Mouse (Mus musculus) C2C12 (cell line): ENCODE measurements at regions not wholly inside any gene's neighbourhood (a gene's known extent, or its start where the extent isn't known, plus 50 kb on each side); places are given as distances from the start of the nearest gene placed in this dataset.

Experiments
- H3K27me3 ChIP-seq: one replicate; pipeline ENCODE4 v1.6.1; 2011; ENCODE audit not compliant: control insufficient read depth, insufficient read depth, insufficient read length
- H3K36me3 ChIP-seq: one replicate; pipeline ENCODE4 v1.6.1; 2011; ENCODE audit not compliant: control insufficient read depth, insufficient read depth
- H3K4me3 ChIP-seq: one replicate; pipeline ENCODE4 v1.5.1; 2011; ENCODE audit warnings: mild to moderate bottlenecking, control low read depth; ENCODE audit not compliant: poor library complexity, insufficient read depth, severe bottlenecking
- H3K79me2 ChIP-seq: one replicate; pipeline ENCODE4 v1.6.1; 2011; ENCODE audit not compliant: control insufficient read depth, insufficient read depth
- H3K79me3 ChIP-seq: one replicate; pipeline ENCODE4 v1.6.1; 2011; ENCODE audit warnings: low read depth, control low read depth
- H3ac ChIP-seq: one replicate; pipeline ENCODE3; 2011; ENCODE audit warnings: low read depth; ENCODE audit not compliant: control insufficient read depth, insufficient read length
- CEBPB ChIP-seq: IDR thresholded peaks from one replicate; pipeline ENCODE4 v1.6.1; 2011; ENCODE audit warnings: low read depth, mild to moderate bottlenecking, control low read depth, moderate library complexity
- CTCF ChIP-seq: IDR thresholded peaks from one replicate; pipeline ENCODE4 v1.5.1; 2011; ENCODE audit not compliant: control insufficient read depth, insufficient read depth, insufficient read length
- FOSL1 ChIP-seq: IDR thresholded peaks from one replicate; pipeline ENCODE4 v1.8.0; 2011; ENCODE audit warnings: mild to moderate bottlenecking, low read length; ENCODE audit not compliant: poor library complexity, insufficient read depth, severe bottlenecking
- MAX ChIP-seq: IDR thresholded peaks from one replicate; pipeline ENCODE4 v1.6.1; 2011; ENCODE audit warnings: mild to moderate bottlenecking, control low read depth
- MYOD1 ChIP-seq: IDR thresholded peaks from one replicate; pipeline ENCODE4 v1.6.1; 2011; ENCODE audit warnings: low read depth; ENCODE audit not compliant: control insufficient read depth, insufficient read length
- MYOG ChIP-seq: IDR thresholded peaks from one replicate; pipeline ENCODE4 v1.6.1; 2011; ENCODE audit not compliant: control insufficient read depth, insufficient read length; ENCODE audit errors: extremely low read depth
- USF1 ChIP-seq: IDR thresholded peaks from one replicate; pipeline ENCODE4 v1.6.1; 2011; ENCODE audit warnings: low read depth, mild to moderate bottlenecking, control low read depth, moderate library complexity

DNA sequence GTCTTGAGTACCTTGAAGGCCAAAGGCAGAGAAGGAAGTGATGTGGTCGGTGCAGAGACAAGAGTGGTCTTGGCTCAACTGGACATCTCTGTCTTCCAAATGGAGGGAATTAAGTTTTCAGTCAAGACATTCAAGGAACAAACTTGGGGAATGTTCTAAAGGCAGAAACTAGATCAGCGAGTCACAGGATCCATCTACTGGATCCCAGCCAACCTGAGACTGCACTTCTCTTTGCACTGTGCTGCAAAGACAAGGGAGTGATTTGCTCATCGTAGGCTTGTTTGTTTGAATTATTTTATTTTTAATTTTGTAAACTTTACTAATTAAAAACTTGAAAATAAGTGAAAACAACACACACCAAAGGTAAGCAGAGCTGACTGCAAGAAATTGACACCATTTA, 875.8 kb downstream of the Zfp704 start:
- no peaks in the 10 kb centered on the region for H3K79me3 ChIP-seq
- TF ChIP-seq CTCF, result no peak
- no peak for TF ChIP-seq MYOG
- no peak for TF ChIP-seq CEBPB
- TF ChIP-seq FOSL1, result no peak
- TF ChIP-seq MYOD1, result no peak
- TF ChIP-seq USF1, result no peak
- H3K27me3 ChIP-seq, result no peaks in the 10 kb centered on the region
- no peaks in the 10 kb centered on the region for H3K79me2 ChIP-seq
- H3ac ChIP-seq, result no peak overlapping the region
- H3K36me3 ChIP-seq, result no peaks in the 10 kb centered on the region
- no peak overlapping the region for H3K4me3 ChIP-seq

DNA sequence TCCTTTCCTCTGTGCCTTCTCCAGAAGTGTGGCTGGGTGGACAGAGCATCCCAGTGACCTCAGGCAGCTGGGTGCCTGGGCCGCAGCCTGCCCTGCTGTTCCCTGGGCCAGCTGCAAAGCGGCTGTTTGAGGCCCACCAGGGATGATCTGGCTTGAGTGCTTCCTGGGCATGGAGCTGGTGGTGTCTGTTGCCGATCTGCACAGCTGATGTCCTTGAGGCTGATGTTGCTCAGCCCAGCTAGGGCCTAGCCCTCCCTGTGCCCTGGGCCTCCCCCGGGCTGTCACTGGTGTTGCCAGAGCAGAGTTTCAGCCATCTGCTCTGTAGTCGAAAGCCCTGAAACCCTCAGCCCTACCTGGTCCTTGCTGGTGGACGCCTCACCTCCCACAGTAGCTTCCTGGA, 878.5 kb downstream of the Zfp704 start:
- Histone ChIP-seq H3ac (no peak overlapping the region), H3K4me3 (no peak overlapping the region), H3K79me2 (no peaks in the 10 kb centered on the region), H3K79me3 (no peaks in the 10 kb centered on the region), H3K27me3 (no peaks in the 10 kb centered on the region), H3K36me3 (no peaks in the 10 kb centered on the region)
- TF ChIP-seq FOSL1 (no peak), MYOG (no peak), CEBPB (no peak), MAX (no peak), USF1 (no peak), CTCF (no peak), MYOD1 (no peak)

DNA sequence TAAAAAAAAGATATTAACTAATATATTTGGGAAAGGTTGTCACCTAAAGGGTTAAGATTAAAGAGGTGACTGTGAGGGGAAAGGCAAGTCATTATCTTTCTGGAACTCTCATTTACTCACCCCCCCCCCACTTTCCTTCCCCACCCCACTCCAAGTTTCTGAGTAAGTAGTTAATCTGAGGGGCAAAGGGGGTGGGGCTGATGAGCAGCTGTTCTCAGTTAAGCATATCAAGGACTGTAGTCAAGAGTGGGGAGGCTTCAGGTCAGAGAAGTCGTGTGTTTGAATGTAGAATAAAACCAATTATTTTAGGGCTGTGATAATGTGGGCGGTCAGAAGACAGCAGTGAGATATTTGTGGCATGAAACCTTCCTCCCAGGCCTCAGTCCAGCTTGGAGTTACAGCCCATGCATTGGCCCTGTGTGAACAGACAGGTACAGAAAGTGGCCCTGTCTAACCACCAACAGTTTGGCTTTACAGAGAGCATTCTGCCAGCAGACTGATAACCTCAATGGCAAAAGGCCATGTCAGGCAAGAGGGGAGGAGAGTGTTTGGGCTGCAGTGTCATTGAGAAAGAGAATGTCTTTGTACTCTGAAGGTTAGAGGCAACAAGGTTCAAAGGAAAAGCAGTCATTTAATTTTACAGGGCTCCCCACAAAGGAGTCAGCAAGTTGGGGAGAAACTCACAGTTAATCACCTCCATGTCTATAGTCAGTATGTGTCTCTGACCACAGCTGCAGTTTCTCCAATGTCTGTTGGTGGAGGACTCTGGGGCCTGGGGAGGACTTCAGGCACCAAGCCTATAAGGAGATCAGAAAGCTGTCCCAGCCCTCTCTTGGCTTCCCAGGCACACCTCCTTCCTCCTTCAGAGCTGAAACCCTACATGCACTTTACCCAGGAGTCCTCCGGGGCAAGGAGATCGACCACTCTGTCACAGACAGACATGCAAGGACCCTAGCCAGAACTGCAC, 888.0 kb downstream of the Zfp704 start:
- Histone ChIP-seq H3K27me3 (no peaks in the 10 kb centered on the region), H3ac (no peak overlapping the region), H3K36me3 (no peaks in the 10 kb centered on the region), H3K79me3 (no peaks in the 10 kb centered on the region), H3K79me2 (no peaks in the 10 kb centered on the region), H3K4me3 (no peak overlapping the region)
- TF ChIP-seq CEBPB (no peak), USF1 (no peak), CTCF (no peak), MAX (no peak), FOSL1 (no peak), MYOG (no peak), MYOD1 (no peak)

DNA sequence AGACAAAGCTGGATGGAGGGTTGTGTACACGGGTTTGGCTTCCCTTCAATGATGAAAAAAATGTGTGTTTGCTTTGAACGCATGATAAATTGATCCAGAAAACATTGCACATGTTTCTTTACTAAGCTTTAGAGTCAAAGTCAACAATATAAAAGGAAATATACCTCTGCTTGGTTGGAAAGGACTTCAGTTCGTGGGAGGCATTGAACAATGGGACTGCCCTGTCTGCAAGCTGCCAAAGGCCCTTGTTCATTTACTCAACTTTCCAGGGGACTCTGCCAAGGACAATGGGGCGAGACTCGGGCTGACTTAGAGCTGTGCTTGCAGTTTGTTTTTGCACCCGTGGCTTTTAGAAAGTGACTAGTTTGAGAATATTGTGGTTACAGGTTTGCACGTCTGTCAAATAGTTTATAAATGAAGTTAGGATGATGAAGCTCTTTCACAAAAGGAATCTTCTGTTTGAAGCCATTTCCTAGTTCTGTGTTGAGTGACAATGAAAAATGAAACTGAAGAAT, 889.2 kb downstream of the Zfp704 start:
- no peaks in the 10 kb centered on the region for H3K79me3 ChIP-seq
- no peak overlapping the region for H3ac ChIP-seq
- H3K4me3 ChIP-seq, result no peak overlapping the region
- H3K27me3 ChIP-seq, result no peaks in the 10 kb centered on the region
- TF ChIP-seq FOSL1 (no peak), MYOD1 (no peak), USF1 (no peak), MYOG (no peak), CTCF (no peak), MAX (no peak), CEBPB (no peak)
- H3K79me2 ChIP-seq, result no peaks in the 10 kb centered on the region
- H3K36me3 ChIP-seq, result no peaks in the 10 kb centered on the region

DNA sequence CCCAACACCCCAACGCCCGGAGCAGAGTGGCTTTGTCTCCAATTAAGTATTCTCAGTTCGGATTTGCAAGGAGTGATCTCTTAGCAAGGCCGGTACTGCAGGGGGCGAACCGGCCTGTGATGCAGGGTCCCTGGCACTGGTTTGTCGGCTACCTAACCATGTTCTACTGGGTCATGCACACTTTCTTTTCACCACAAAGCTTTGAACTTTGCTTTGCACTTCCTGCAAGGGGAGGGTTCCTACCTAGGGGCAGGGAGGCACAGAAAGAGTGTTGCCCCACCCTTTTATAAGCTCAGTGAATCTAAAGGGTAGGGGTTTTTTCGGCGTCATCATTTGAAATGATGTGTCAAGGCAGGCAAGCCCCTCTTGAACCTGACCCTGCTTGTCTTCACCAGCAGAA, 891.7 kb downstream of the Zfp704 start:
- H3K36me3 ChIP-seq, result no peaks in the 10 kb centered on the region
- no peak for TF ChIP-seq USF1
- TF ChIP-seq FOSL1, result no peak
- TF ChIP-seq MYOD1, result no peak
- no peaks in the 10 kb centered on the region for H3K79me2 ChIP-seq
- H3K27me3 ChIP-seq, result no peaks in the 10 kb centered on the region
- no peak overlapping the region for H3K4me3 ChIP-seq
- H3K79me3 ChIP-seq, result no peaks in the 10 kb centered on the region
- no peak overlapping the region for H3ac ChIP-seq

DNA sequence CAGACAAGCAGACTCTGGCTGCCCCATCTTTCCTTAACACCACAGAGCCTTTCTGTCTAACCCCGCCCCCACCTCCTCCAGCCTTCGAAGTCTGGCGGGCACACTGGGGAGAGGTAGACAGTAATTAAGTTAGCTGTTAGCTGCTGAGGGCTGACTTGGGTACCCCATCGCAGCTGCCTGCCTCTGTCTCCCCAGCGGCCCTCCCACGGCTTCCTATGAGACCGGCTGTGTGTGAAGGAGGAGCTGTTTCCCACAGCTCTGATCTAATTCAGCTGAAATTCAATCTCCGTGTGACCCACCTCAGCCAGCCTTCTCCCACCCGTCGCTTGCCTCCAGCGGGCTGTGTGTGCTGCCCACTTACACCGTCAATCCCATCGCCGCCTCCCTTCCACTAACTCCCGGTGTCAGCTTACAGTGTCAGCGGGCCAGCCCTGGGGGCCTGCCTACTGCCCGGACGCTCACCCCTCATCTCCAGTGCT, 892.5 kb downstream of the Zfp704 start:
- H3K36me3 ChIP-seq, result no peaks in the 10 kb centered on the region
- TF ChIP-seq MAX, result no peak
- TF ChIP-seq MYOD1, result peak; percentile 35
- TF ChIP-seq CEBPB, result no peak
- TF ChIP-seq CTCF, result no peak
- TF ChIP-seq USF1, result no peak
- no peak for TF ChIP-seq MYOG
- no peaks in the 10 kb centered on the region for H3K27me3 ChIP-seq

More for the DNA sequence above, 892.5 kb downstream of the Zfp704 start:
- no peak overlapping the region for H3K4me3 ChIP-seq
- no peaks in the 10 kb centered on the region for H3K79me3 ChIP-seq
- H3K79me2 ChIP-seq, result no peaks in the 10 kb centered on the region
- no peak overlapping the region for H3ac ChIP-seq
